Comparison of ENCODE assay signal across 32 mouse cellular contexts in genomic region chr14:9990677-9991076, GRCm38 (mm10).
"Had no signal": no experiment of that assay in that cellular context is flagged by ENCODE, and none has a peak within 500 bp of the region (broad histone marks: within the 10 kb centered on the region; RNA-seq: fewer than 3 reads in every experiment).

No protein-coding gene starts in this region.

- H3K9ac ChIP-seq: limb, embryonic 12.5 days; limb, embryonic 13.5 days; limb, embryonic 15.5 days; liver, embryonic 12.5 days; liver, embryonic 13.5 days; liver, embryonic 14.5 days; liver, embryonic 15.5 days; liver, postnatal 0 days; lung, embryonic 14.5 days; lung, embryonic 15.5 days; midbrain, embryonic 12.5 days; midbrain, embryonic 13.5 days; midbrain, embryonic 15.5 days had no signal

- ATAC-seq: liver, embryonic 12.5 days; liver, postnatal 0 days; lung, postnatal 0 days; midbrain, embryonic 13.5 days; midbrain, embryonic 15.5 days; midbrain, embryonic 16.5 days had no signal

- H3K4me2 ChIP-seq: limb, embryonic 12.5 days; limb, embryonic 13.5 days; limb, embryonic 15.5 days; liver, embryonic 11.5 days; liver, embryonic 12.5 days; liver, embryonic 13.5 days; liver, embryonic 15.5 days; lung, embryonic 14.5 days; lung, embryonic 15.5 days; midbrain, embryonic 11.5 days; midbrain, embryonic 12.5 days; midbrain, embryonic 13.5 days; midbrain, embryonic 15.5 days had no signal

- H3K4me3 ChIP-seq: left cerebral cortex, adult 2 months; limb, embryonic 10.5 days; limb, embryonic 12.5 days; limb, embryonic 13.5 days; limb, embryonic 15.5 days; liver, embryonic 12.5 days; liver, embryonic 13.5 days; liver, embryonic 15.5 days; lung, embryonic 15.5 days; megakaryocyte, embryonic 14.5 days; midbrain, embryonic 10.5 days; midbrain, embryonic 12.5 days; midbrain, embryonic 13.5 days; midbrain, embryonic 15.5 days; myocyte had no signal

- H3K27me3 ChIP-seq: limb, embryonic 12.5 days; limb, embryonic 13.5 days; limb, embryonic 15.5 days; liver, embryonic 12.5 days; liver, embryonic 13.5 days; liver, embryonic 15.5 days; lung, embryonic 15.5 days; megakaryocyte, embryonic 14.5 days; midbrain, embryonic 12.5 days; midbrain, embryonic 13.5 days; midbrain, embryonic 15.5 days had no signal

- H3K27ac ChIP-seq: left cerebral cortex, adult 2 months; limb, embryonic 10.5 days; limb, embryonic 12.5 days; limb, embryonic 13.5 days; limb, embryonic 15.5 days; liver, embryonic 12.5 days; liver, embryonic 13.5 days; liver, embryonic 14.5 days; liver, embryonic 15.5 days; lung, embryonic 15.5 days; macrophage; midbrain, embryonic 10.5 days; midbrain, embryonic 12.5 days; midbrain, embryonic 13.5 days; midbrain, embryonic 15.5 days had no signal

- H3K9me3 ChIP-seq: limb, embryonic 10.5 days; limb, embryonic 12.5 days; limb, embryonic 13.5 days; limb, embryonic 15.5 days; liver, embryonic 12.5 days; liver, embryonic 13.5 days; liver, embryonic 15.5 days; lung, embryonic 15.5 days; megakaryocyte, embryonic 14.5 days; midbrain, embryonic 10.5 days; midbrain, embryonic 12.5 days; midbrain, embryonic 13.5 days; midbrain, embryonic 15.5 days had no signal

- H3K36me3 ChIP-seq: limb, embryonic 10.5 days; limb, embryonic 12.5 days; limb, embryonic 13.5 days; limb, embryonic 15.5 days; liver, embryonic 12.5 days; liver, embryonic 13.5 days; liver, embryonic 15.5 days; lung, embryonic 15.5 days; midbrain, embryonic 10.5 days; midbrain, embryonic 12.5 days; midbrain, embryonic 13.5 days; midbrain, embryonic 15.5 days had no signal

- DNase-seq: left cerebral cortex, postnatal 4 days; liver; liver, embryonic 13.5 days; liver, postnatal 0 days; lung, adult 18-20 months; lung, adult 2 months; lung, embryonic 14.5 days; lung, postnatal 10 days; lung, postnatal 14 days; lung, postnatal 36 days; lung, postnatal 4 days; midbrain, embryonic 14.5 days had no signal

- H3K4me1 ChIP-seq: limb, embryonic 10.5 days; limb, embryonic 12.5 days; limb, embryonic 13.5 days; limb, embryonic 15.5 days; liver, embryonic 12.5 days; liver, embryonic 13.5 days; liver, embryonic 15.5 days; lung, embryonic 15.5 days; megakaryocyte, embryonic 14.5 days; midbrain, embryonic 10.5 days; midbrain, embryonic 12.5 days; midbrain, embryonic 13.5 days; midbrain, embryonic 15.5 days had no signal
